Mouse (Mus musculus) cerebellum, postnatal 25 days (tissue): ENCODE data around the gene Rpgrip1l.
A peak's percentile ranks its signal among the peaks of the same experiment; 100 is the strongest.

Source experiments
- DNase-seq, 2 experiments: peaks; one replicate each; pipeline ENCODE4 v3.0.0; 2021; ENCODE audit warnings: mixed read lengths in 2 of 2

Rpgrip1l gene

DNA sequence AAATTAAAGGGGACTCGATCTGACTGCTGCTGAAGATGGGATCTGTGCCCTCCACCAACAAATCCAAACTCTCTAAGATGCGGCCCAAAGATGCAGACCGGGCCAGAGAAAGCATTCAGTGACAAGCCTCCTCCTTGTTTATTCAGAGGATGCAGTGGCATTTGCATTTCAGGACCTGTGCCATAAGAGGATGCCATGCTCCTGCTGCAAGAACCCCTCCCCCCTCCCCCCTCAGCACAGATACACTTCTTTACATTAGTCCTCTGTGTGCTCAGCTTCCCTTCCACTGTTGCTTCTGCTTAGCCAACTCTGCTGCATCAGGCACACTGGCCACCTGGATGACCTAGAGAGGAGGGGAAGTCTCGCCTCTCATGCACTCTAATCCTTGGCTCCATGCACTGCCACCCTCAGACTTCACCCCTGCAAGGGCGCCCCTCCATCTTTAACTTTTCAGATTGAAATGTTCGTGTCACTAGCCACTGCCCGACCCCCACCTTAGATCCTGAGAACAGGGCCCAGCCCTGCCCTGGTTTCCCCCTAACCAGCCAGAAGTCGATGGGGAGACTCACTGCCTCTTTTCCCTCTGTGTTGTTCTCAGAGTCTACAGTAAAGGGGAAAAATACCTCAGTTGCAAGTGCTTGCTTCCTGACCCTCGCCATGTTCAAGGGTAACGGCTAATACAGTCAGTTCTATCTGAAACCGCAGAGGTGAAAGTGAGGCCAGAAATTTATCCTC, 14.6 kb upstream of the Rpgrip1l start:
- DNase-seq = no peak

DNA sequence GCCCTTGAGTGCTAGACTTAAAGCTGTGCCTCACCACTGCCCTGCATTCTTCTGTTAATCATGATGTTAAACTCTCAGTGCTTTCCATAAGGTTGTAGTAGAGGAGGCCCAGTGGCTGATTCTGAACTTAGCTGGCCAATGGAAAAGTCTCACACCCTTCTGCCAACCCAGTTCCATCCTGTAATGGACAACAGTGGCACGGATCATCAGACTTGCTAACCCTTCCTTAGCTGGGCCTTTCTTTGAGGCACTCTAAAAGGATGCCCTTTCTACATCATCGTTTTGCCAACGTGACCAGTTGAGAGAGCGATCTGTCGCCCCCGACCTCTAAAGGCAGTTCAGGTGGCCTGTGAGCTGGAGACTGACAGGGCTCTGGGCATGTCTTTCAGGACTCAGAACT, 13.9 kb upstream of the Rpgrip1l start:
- DNase-seq = no peak

DNA sequence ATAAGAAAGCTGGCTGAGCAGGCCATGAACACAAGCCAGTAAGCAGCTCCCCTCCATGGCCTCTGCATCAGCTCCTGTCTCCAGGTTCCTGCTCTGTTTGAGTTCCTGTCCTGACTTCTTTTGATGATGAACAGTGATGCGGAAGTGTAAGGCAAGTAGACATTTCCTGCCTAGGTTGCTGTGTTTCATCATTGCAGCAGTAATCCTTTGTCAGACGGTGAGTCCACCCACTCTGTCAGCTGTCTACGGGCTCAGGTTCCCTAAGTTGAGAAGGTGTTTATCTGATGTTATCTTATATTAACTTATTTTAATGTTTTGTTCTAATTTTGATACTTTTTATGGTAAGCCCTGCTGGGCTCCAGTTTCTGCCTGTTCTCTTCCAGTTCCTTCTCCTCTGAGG, 13.0 kb upstream of the Rpgrip1l start:
- DNase-seq = no peak

DNA sequence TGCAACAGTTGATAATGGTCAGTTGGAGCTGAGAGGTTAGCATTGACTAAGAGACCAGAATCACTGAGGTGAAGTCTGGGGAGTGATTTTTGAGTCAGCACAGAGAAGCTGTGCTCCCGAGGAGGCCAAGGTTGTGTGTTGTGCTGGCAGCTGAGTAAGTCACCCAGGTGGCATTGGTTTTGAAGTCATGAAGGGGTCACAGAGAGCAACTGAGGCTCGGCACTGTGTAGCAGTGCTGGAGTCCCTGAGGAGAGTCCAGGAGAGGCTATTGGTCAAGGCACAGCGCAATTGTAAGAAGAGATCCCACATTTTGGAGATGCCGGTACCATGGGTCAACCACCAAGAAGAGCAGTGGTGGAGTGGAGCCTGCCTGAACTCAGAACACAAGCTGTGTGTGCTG, 11.9 kb upstream of the Rpgrip1l start:
- no peak for DNase-seq

DNA sequence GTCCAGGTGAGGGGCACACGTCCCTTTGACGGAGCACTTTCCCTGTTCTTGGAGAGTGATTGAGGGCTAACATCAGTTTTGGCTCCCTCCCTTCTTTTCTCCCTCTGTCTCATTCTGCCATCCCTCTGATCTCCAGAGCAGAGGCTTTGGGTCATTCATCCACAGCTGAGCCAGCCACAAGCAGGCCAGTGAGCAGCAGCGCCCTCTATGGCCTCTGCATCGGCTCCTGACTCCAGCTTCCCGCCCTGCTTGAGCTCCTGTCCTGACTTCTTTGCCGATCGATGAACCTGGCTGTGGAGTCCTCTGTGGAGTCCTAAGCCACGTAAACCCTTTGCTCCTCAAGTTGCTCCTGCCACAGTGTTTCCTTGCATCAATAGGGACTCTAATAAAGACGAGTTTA, 11.2 kb upstream of the Rpgrip1l start:
- DNase-seq = peak; percentile 46 to 69

DNA sequence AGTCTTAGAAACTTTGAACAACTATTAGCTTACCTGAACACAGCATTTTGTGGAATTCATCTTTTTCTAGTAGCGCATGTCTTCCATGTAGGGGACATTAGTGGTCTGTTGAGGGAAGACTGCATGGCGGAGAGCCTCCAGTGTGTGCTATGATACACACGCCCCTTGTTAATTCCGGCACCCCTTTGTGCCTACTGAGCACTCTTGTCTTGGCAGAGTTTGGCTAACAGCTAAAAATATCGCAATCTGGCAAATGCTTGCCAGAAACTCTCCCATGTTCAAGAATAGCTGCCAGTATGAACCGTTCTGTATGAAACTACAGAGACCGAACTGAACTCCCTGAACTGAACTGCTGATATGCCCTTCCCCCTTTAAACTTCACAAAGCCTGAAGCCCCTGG, 10.4 kb upstream of the Rpgrip1l start:
- peak; percentile 42 to 61 for DNase-seq

DNA sequence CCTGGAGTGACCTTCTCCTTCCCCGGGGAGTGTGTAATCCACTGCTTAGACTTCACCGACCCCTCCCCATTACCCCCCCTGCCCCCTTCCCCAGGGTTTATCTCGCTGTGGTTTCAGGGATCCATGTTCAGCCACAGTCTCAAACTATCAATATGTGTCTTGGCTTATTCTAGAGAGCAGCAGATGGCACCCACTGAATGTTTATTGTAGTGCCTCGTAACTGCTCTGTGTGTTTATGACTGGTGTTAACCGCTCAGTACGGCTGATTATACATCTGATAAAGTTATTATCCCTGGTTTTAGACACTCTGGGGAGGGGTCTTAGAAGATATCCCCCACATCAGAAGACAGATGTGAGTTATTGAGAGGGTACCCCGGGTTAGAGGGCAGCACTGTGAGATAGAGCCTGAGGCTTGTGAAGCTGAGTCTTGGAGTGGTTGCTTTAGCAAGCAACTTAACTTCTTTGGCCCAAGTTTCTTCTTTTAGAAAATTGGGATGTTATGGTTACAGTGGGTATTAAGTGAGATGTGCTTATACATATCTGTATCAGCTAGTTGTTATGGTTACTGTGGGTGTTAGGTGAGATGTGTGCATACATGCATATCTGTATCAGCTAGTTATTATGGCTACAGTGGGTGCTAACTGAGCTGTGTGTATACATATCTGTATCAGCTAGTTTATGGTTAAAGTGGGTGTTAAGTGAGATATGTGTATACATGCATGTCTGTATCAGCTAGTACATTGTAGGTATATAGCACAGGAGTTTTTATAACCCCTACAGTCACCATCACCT, 6.1 kb upstream of the Rpgrip1l start:
- no peak for DNase-seq

DNA sequence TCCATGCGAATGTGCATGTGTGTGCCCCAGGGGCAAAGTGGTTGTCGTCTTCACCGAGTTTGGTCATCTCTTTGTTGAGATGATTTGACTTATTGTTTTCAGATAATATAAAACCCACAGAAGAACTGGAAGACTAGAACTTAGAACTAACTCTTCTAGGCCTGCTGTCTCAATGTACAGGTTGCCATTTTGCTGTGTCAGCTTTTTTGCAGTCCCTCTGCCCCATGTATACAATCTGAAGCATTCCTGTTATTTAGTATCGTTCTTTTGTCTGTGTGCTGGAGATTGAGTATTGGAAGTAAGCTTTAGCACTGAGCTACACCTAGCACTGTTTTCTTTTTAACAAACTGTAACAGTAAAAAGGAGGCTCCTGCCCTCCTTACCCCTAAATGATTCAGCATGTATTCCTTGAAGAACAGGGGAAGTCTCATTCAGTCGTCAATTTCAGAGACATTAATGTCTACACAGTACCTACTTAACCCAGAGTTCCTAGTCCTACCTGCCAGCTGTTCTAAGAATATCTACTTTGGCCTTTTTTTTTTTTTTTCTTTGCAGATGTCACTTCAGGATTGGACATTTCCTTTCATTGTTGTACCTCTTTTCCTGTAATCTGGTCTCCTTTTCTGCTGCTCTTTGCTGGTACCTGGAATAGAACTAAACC, 4.6 kb upstream of the Rpgrip1l start:
- DNase-seq = no peak

DNA sequence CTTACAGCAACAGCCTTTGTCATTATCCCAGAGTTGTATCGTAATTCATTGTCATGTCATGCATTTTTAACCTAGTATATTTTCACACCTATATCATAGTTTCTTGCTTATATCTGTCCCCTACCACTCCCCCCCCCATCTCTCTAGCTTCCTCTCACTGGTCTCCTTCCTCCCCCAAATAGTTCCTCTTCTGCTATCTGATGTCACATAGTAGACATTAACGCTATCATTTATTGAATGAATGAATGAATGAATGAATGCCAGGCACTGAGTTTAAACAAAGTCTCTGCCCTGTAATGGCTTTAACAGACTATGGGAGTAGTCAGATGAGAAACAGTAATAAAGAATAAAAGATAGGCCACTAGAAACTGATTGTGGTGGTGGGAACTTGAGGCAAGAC, 720 bp downstream of the Rpgrip1l start:
- no peak for DNase-seq

DNA sequence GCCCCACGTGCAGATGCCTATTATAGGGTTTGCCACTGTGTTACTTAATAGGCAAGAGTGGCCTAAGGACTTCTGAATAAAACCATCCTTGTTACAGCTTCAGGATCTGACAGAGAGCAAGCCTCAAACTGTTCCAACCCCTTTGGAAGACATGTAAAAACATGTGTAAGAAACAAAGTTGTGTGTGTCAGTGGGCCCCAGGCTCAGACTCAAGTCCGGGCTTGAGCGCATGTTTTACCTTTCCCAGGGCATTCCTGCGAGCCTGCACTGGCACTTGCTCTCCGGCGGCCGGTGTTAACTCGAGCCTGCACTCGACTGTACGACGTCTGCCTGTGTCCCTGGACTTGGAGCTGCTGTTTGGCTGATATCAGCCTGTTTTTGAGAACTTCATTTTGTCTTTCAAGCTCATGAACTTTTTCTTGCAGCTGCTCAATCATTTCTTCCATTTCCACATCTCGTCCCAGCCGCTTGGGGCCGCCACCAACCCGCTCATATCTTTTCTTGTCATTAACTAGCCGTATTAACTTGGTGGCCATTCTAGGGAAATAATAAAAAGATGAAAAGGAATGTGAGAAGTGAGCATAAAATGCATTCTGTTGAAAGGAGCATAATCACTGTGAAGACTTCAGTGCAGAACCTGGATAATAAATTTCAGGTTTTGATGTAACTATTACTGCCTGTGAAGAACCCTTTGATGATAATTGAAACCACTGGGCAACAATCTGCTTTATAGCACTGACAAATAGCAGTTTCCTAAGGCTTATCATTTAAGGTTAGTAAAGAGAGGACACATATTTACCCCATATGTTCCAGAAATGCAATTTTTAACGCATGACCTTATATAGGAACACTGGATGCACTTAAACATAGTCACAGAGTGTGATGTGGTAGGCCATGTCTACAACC, 8.3 kb downstream of the Rpgrip1l start:
- no peak for DNase-seq

DNA sequence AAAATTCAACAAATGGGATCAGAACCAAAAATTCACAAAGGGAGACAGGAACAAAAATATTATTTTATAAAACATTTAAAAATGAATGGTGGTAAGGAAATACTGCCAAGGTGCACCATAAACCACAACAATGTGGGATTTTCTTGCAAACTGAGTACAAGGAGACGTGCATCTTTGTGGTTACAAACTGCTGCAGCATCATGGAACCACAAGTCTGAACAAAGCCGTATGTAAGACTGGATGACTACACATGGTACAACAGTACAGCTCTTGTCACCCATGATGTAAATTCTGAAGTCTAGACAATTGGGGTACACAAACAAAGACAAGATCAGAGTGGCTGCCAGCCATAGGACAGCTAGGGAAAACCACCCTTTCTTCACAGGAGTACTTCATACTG, 14.4 kb downstream of the Rpgrip1l start:
- DNase-seq = no peak

DNA sequence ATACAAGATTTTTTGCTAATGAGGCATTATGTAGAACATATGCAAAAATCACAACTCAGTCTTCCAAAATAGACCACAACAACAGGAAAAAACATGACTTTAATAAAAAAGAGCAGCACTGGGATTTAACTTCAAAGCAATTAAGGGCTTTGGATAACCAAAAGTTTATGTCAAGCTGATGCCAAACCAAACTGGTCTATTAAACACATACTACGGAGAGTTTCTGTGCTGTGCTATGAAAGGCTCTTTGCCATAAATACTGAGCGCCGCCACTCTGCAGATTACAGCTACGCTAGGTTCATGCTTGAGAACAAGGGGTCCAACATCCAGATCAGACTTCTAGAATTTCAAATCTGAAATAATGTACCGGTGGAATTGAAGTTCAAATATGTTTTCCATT, 17.3 kb downstream of the Rpgrip1l start:
- no peak for DNase-seq

DNA sequence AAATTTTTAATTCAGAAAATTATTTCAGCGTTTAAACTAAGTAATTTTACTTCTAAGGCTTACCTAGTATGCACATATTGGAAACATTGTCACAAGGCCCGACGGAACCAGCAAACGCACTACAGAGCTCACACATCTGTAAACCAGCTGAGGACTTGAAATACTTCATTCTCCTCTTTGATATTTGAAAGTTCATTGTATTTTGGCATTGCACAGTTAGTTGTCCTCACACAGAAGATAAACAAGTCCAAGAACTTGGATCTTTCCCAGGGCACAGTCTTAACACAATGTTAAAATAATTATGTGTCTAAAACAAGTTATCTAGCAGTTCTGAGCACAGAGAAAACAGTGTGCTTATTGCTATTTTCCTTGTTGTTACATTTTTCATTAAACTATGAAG, 22.5 kb downstream of the Rpgrip1l start:
- no peak for DNase-seq

DNA sequence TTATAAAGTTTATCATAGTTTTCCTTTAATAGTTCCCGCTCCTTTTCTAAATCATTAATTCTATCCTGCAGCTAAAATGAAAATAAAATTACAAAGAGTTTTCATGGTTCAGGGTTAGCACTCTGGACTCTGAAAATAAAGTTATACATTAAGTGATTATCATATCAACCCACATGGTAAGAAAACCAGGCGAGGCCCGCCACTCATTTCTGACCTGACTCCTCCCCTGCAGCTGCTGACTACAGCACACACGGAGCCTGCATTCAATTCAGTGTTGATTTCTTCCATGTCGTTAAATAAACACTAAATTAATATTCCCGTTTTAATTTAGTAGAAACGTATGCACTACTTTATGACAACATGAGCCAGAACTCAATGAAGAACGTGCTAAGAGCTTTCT, 26.8 kb downstream of the Rpgrip1l start:
- DNase-seq = no peak

DNA sequence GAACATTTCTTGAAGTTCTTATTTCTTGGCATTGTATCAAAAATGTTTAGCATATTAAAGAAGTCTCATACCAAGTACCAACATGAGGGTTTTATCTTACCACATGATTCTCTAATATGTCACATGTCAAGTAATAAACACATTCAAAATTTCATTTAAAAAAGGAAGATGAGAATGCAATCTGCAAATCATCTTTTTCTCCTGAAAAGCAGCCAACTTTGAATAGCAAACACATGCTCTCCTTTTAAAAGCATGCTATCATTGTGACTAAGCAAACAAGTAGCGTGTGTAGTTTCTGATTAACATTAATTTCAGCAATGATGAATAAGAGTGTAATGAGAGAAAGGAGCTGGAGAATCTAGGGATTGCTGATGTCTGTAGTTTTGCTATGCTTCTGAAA, 29.2 kb downstream of the Rpgrip1l start:
- DNase-seq = no peak

DNA sequence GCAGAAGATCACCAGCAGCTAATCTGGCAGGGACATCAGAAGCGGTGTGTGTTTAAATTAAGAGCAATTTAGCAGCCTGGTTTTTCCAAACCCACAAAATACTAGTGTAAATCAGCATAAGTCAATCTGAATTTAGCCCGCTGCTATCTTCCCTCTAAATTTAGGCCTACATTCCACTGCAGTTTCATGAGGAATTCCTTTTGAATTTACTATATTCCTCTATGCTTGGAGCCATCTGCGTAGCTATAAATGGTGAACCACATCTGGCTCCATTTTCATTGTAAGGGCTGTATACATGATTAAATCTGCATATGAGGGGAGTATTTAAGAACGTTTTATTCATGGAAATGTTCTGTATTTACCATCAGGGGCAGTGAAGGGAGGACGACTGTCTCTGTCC, 30.4 kb downstream of the Rpgrip1l start:
- DNase-seq = no peak

DNA sequence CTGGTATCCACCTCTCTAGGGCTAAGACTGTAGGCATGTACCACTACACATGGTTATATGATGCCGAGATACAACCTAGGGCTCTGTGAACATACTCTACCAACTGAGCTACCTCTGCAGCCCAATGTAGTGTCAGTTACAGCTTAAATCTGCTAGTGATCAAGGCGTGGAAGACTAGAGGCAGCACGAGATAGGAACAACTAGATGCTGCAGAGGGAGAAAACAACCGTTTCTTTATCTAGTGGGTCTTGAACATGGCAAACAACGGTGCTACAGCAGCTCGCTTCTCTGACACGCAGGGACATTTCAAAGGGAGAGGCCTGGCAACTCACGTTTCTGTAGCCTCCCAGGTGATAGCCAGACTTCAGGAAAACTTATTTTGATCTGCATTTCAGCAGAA, 31.5 kb downstream of the Rpgrip1l start:
- DNase-seq = no peak

DNA sequence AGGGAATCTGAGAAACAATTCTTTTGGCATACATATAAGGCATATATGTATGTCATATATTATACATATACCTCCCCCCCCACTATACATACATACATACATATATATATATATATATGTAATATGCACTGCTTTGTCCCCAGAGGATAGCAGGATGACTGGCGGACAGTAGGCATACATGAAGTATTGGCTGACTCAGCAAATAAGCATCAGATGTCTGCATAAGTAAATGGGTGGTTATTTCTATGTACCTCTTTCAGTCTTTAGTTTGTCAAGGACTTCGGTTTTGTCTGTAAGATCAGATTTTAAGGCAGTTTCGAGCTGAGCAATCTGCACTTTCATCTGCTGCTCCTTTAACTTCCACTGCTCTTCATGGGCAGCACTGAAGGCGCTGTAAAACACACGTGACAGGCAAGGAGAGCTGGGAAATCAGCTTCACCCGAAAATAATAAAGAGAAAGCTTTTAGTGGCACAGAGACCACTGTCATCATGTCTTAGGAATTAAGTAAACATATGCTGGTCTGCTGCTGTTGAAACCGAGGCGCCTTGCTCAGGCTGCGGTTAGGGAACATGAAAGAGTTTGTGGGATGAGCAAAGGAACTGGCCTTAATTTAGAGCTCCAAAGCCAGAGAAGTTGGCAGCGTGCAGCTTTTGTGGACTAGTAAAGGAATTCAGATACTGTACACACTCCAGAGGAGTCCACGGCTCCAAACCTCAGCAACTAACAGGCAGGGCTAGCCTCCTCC, 32.4 kb downstream of the Rpgrip1l start:
- DNase-seq = no peak

DNA sequence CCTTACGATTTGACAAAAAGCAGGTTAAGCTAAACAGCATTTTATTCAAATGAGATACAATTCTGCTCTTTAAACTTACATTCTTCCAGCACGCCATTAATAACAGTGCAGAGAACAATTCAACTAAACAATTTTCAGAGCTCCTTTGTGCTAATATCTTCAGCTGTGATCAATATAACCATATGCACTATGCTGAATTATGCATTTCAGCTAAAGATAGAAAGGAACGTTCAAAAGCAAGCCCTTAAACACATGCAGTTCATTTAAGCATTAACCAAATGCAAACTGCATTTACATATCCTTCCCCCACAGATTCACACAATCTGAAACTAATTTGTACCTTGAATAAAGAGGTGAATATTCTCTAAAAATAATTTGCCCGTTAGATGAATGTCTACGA, 35.0 kb downstream of the Rpgrip1l start:
- no peak for DNase-seq

DNA sequence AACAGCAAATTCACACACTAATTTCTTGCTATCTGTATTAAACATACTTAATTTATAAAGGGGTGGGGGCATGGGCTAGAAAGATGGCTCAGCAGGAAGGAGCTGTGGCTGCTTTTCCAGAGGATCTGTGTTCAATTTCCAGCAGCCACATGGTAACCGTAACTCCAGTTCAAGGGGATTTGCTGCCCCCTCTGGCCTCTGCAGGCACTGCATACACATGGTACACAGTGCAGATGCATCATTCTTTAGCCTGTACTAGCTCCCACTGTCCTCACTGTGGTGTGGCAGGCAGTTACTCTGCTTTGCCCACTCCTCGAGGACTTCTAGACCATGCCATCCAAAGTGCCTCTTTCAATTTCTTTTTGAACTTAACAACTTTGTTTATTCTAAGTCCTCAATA, 36.7 kb downstream of the Rpgrip1l start:
- no peak for DNase-seq

DNA sequence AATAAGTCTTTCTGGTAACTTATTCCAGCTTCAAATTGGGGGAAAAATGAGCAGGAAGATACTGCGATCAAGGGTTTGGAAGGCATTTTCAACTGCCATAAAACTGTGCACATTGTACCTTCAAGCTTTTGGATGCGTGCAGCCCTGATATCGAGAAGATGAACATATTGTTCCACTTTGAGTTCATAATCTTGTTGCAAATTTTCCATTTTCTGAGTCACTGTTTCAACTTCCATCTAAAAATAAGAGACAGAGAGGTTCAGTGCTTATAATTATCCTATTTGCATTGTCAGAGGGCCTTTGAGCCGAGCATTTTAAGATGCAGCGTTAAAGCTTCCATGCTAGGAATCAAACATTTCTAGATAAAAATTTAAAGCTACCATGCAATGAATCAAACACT, 39.6 kb downstream of the Rpgrip1l start:
- DNase-seq = no peak

DNA sequence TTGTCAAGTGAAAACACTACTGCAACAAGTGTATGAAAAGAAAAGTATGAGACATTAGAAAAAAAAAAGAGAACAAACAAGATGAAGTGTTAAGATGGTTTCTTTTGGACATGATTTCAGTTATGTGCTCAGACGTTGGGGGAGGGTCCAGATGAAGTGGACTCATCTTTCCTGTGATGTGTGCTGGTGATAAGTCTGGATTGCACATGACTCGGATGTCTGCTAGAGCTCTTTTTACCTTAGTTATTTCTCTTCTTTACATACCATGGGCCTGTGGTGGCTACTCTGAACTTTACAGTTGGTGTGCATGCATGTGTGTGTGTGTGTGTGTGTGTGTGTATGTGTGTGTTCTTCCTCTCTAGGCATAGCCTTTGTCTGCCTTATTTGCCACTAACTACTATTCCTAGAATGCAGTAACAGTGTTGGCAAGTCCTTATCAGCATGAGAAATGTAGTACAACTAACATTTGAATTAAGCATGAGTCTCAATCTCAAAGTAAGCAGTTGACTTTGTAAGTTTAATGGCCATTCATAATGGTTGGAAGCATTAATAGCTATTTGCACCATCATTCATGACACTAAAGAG, 43.6 kb downstream of the Rpgrip1l start:
- DNase-seq = no peak
